Comparison of ENCODE assay signal across 20 mouse cellular contexts in genomic region chr11:53311385-53311784, GRCm38 (mm10). TPM values are rescaled to one million over a fixed set of nuclear protein-coding genes. Genes with fewer than 3 reads are reported as not detected.
DNase-seq lines count a peak whose midpoint lies in the region; ATAC-seq and TF ChIP-seq lines count a peak whose summit lies in the region.
"Had no signal": no experiment of that assay in that cellular context is flagged by ENCODE, and none has a peak within 500 bp of the region (broad histone marks: within the 10 kb centered on the region; RNA-seq: fewer than 3 reads in every experiment).

No protein-coding gene starts in this region.

- 38% methylated on average over 1 of the region's 1 CpGs for WGBS in kidney, embryonic 15.5 days
- WGBS in kidney, embryonic 14.5 days = 43% methylated on average over 1 of the region's 1 CpGs

- no peaks in the 10 kb centered on the region for H3K27me3 ChIP-seq in kidney, embryonic 15.5 days
- H3K27me3 ChIP-seq in kidney, embryonic 14.5 days (ENCODE audit: control insufficient read depth, insufficient read depth, low read length) = no peaks in the 10 kb centered on the region
- no peaks in the 10 kb centered on the region for H3K27me3 ChIP-seq in ES-Bruce4 (ENCODE audit: control insufficient read depth, insufficient read depth, low read length, poor library complexity, severe bottlenecking)
- H3K27me3 ChIP-seq: embryonic facial prominence, embryonic 12.5 days; forebrain, embryonic 12.5 days; intestine, embryonic 15.5 days; Patski had no signal

- peaks cover 28% of the 10 kb centered on the region for H3K4me1 ChIP-seq in kidney, embryonic 15.5 days
- H3K4me1 ChIP-seq in kidney, embryonic 14.5 days (ENCODE audit: control insufficient read depth, insufficient read depth, low read length) = peaks cover 10% of the 10 kb centered on the region; the same call in 1 of the 2 replicates
- H3K4me1 ChIP-seq in ES-Bruce4 (ENCODE audit: control insufficient read depth, insufficient read depth, low read length) = no peaks in the 10 kb centered on the region
- H3K4me1 ChIP-seq in embryonic fibroblast, embryonic 13.5 days (ENCODE audit: control insufficient read depth, insufficient read depth, low read length) = peaks cover 13% of the 10 kb centered on the region
- H3K4me1 ChIP-seq: forebrain, embryonic 12.5 days; hindbrain, embryonic 10.5 days had no signal

- TF ChIP-seq CTCF in ES-Bruce4 (IDR thresholded peaks at IDR 0.05; ENCODE audit: low read depth, low read length) = no peak
- TF ChIP-seq CTCF in embryonic fibroblast, embryonic 13.5 days (IDR thresholded peaks at IDR 0.05; ENCODE audit: borderline replicate concordance, insufficient read depth, low read length) = no peak

- H3K9me3 ChIP-seq in kidney, embryonic 15.5 days (replicated peaks) = no peaks in the 10 kb centered on the region
- H3K9me3 ChIP-seq in kidney, embryonic 14.5 days (ENCODE audit: control insufficient read depth, low read length) = no peaks in the 10 kb centered on the region
- no peaks in the 10 kb centered on the region for H3K9me3 ChIP-seq in ES-Bruce4 (replicated peaks; ENCODE audit: control insufficient read depth, insufficient read depth, low read length, poor library complexity, severe bottlenecking)
- H3K9me3 ChIP-seq: embryonic facial prominence, embryonic 12.5 days; forebrain, embryonic 12.5 days; hindbrain, embryonic 10.5 days; intestine, embryonic 15.5 days had no signal

- H3K9ac ChIP-seq in kidney, embryonic 15.5 days = no peak overlapping the region
- H3K9ac ChIP-seq in kidney, embryonic 14.5 days (ENCODE audit: low read depth, low read length) = no peak overlapping the region
- no peak overlapping the region for H3K9ac ChIP-seq in ES-Bruce4 (ENCODE audit: low read depth, poor library complexity, severe bottlenecking)
- H3K9ac ChIP-seq: embryonic facial prominence, embryonic 12.5 days; forebrain, embryonic 12.5 days; hindbrain, embryonic 14.5 days; intestine, embryonic 15.5 days had no signal

- H3K4me3 ChIP-seq in kidney, embryonic 15.5 days (replicated peaks) = no peak overlapping the region
- no peak overlapping the region for H3K4me3 ChIP-seq in kidney, embryonic 14.5 days (ENCODE audit: low read length)
- H3K4me3 ChIP-seq in ES-Bruce4 (ENCODE audit: low read depth, low read length) = no peak overlapping the region
- no peak overlapping the region for H3K4me3 ChIP-seq in embryonic fibroblast, embryonic 13.5 days (ENCODE audit: insufficient read depth, low read length)
- H3K4me3 ChIP-seq: embryonic facial prominence, embryonic 12.5 days; forebrain, embryonic 12.5 days; heart, adult 2 months; hindbrain, embryonic 10.5 days; intestine, embryonic 15.5 days had no signal

- no peak for ATAC-seq in kidney, embryonic 15.5 days (replicated peaks; ENCODE audit: low FRiP score)
- no peak for ATAC-seq in kidney, embryonic 14.5 days (ENCODE audit: low FRiP score, low TSS enrichment)
- ATAC-seq: forebrain, embryonic 16.5 days; intestine, embryonic 15.5 days; Patski had no signal

- H3K4me2 ChIP-seq in kidney, embryonic 15.5 days = no peak overlapping the region
- H3K4me2 ChIP-seq in kidney, embryonic 14.5 days (replicated peaks; ENCODE audit: low read depth, low read length) = no peak overlapping the region
- H3K4me2 ChIP-seq: embryonic facial prominence, embryonic 12.5 days; forebrain, embryonic 12.5 days; hindbrain, embryonic 14.5 days; intestine, embryonic 15.5 days had no signal

- no peak for TF ChIP-seq EP300 in ES-Bruce4 (IDR thresholded peaks at IDR 0.05; ENCODE audit: insufficient read depth, low read depth, low read length)

- TF ChIP-seq POLR2A in ES-Bruce4 (IDR thresholded peaks at IDR 0.05; ENCODE audit: insufficient read depth, low read length) = no peak
- no peak for TF ChIP-seq POLR2A in embryonic fibroblast, embryonic 13.5 days (IDR thresholded peaks at IDR 0.05; ENCODE audit: low read depth, low read length)

- peak; percentile 84 for DNase-seq in ES-CJ7 (ENCODE audit: low read depth, low spot score)
- no peak for DNase-seq in layer of hippocampus, adult 18-20 months (ENCODE audit: low spot score in 2 of 2)
- DNase-seq: adrenal gland, adult 8-10 months; adrenal gland, postnatal 36 days; cerebellum, adult 11 months; cerebellum, adult 8-10 months; cerebellum, postnatal 14 days; gastrocnemius, postnatal 10 days; heart, adult 2 months had no signal

- peak overlapping the region; percentile 27; the same call in 1 of the 2 replicates for H3K27ac ChIP-seq in kidney, embryonic 15.5 days
- no peak overlapping the region for H3K27ac ChIP-seq in kidney, embryonic 14.5 days (ENCODE audit: low read depth, low read length)
- peak overlapping the region; percentile 33; the same call in 1 of the 2 replicates for H3K27ac ChIP-seq in ES-Bruce4 (ENCODE audit: insufficient read depth, low read length)
- H3K27ac ChIP-seq in embryonic fibroblast, embryonic 13.5 days (ENCODE audit: insufficient read depth, low read length) = peak overlapping the region; percentile 62
- H3K27ac ChIP-seq: embryonic facial prominence, embryonic 12.5 days; forebrain, embryonic 12.5 days; heart, adult 2 months; hindbrain, embryonic 10.5 days; hindbrain, embryonic 14.5 days; intestine, embryonic 15.5 days had no signal

- no peaks in the 10 kb centered on the region for H3K36me3 ChIP-seq in kidney, embryonic 15.5 days
- H3K36me3 ChIP-seq in kidney, embryonic 14.5 days (ENCODE audit: control insufficient read depth, insufficient read depth, low read length) = no peaks in the 10 kb centered on the region
- no peaks in the 10 kb centered on the region for H3K36me3 ChIP-seq in ES-Bruce4 (ENCODE audit: control insufficient read depth, insufficient read depth, low read length, poor library complexity, severe bottlenecking)
- H3K36me3 ChIP-seq: embryonic facial prominence, embryonic 12.5 days; forebrain, embryonic 12.5 days; hindbrain, embryonic 10.5 days; intestine, embryonic 15.5 days had no signal

RNA-seq across cellular contexts. Expression of gene Hspa4, which starts 11.1 kb away (rescaled TPM):
- polyA plus RNA-seq in kidney, embryonic 15.5 days (2015; fragmentation: Nextera tagmentation; extraction: Ambion mirVana) = 91.0 and 94.6 TPM in 2 replicates
- polyA plus RNA-seq in kidney, embryonic 14.5 days (2014; fragmentation: Nextera tagmentation; extraction: Ambion mirVana) = 78.2 and 110 TPM in 2 replicates
- polyA plus RNA-seq in ES-Bruce4 (2011; ENCODE audit: insufficient read depth, insufficient read length, low read depth, missing spikeins) = 545 and 634 TPM in 2 replicates
- 229 and 302 TPM in 2 replicates for polyA plus RNA-seq in embryonic fibroblast, embryonic 13.5 days (2011; ENCODE audit: insufficient read length, low read depth, missing spikeins)
- total RNA-seq in layer of hippocampus, adult 18-20 months (2021) = 100 to 1,000 TPM; 178 to 180 TPM

RNA-seq across cellular contexts. Expression of gene Zcchc10, which starts 13.1 kb away (rescaled TPM):
- polyA plus RNA-seq in kidney, embryonic 15.5 days (2015; fragmentation: Nextera tagmentation; extraction: Ambion mirVana) = 22.8 and 24.3 TPM in 2 replicates
- 32.4 and 40.9 TPM in 2 replicates for polyA plus RNA-seq in kidney, embryonic 14.5 days (2014; fragmentation: Nextera tagmentation; extraction: Ambion mirVana)
- 30.7 and 30.8 TPM in 2 replicates for polyA plus RNA-seq in ES-Bruce4 (2011; ENCODE audit: insufficient read depth, insufficient read length, low read depth, missing spikeins)
- polyA plus RNA-seq in embryonic fibroblast, embryonic 13.5 days (2011; ENCODE audit: insufficient read length, low read depth, missing spikeins) = 17.8 and 22.8 TPM in 2 replicates
- 10 to 100 TPM; 11.0 to 11.8 TPM for total RNA-seq in layer of hippocampus, adult 18-20 months (2021)

RNA-seq across cellular contexts. Expression of gene Aff4, which starts 39.2 kb away (rescaled TPM):
- 32.1 and 38.0 TPM in 2 replicates for polyA plus RNA-seq in kidney, embryonic 15.5 days (2015; fragmentation: Nextera tagmentation; extraction: Ambion mirVana)
- polyA plus RNA-seq in kidney, embryonic 14.5 days (2014; fragmentation: Nextera tagmentation; extraction: Ambion mirVana) = 46.1 and 80.4 TPM in 2 replicates
- 298 and 314 TPM in 2 replicates for polyA plus RNA-seq in ES-Bruce4 (2011; ENCODE audit: insufficient read depth, insufficient read length, low read depth, missing spikeins)
- 317 and 343 TPM in 2 replicates for polyA plus RNA-seq in embryonic fibroblast, embryonic 13.5 days (2011; ENCODE audit: insufficient read length, low read depth, missing spikeins)
- total RNA-seq in layer of hippocampus, adult 18-20 months (2021) = 100 to 1,000 TPM; 236 to 237 TPM
